Mouse (Mus musculus) cortical plate, adult 2 months (tissue): Measurements from ENCODE around the gene Cul7. TPM values are rescaled to one million over a fixed set of nuclear protein-coding genes. Genes with fewer than 3 reads are reported as not detected.

Experiments
- H3K27ac ChIP-seq: fragments of 200-500 bp; 2 replicates; pipeline ENCODE4 v1.5.1; 2012; ENCODE audit warnings: low read length, control low read depth, inconsistent platforms; ENCODE audit not compliant: insufficient read depth
- H3K4me1 ChIP-seq: fragments of 200-500 bp; 2 replicates; pipeline ENCODE4 v1.6.1; 2011; ENCODE audit warnings: low read length; ENCODE audit not compliant: control insufficient read depth, insufficient read depth
- H3K4me3 ChIP-seq: fragments of 200-500 bp; 2 replicates; pipeline ENCODE4 v1.5.1; 2011; ENCODE audit warnings: mild to moderate bottlenecking, low read length, control low read depth; ENCODE audit not compliant: insufficient read depth
- CTCF ChIP-seq: fragments of 200-500 bp; IDR thresholded peaks from 2 replicates; pipeline ENCODE4 v1.5.1; 2011; ENCODE audit warnings: mild to moderate bottlenecking, control low read depth, low read length; ENCODE audit not compliant: insufficient read depth; ENCODE audit errors: extremely low read depth
- POLR2A ChIP-seq: fragments of 200-500 bp; IDR thresholded peaks from 2 replicates; pipeline ENCODE4 v1.6.1; 2011; ENCODE audit warnings: mild to moderate bottlenecking, low read length, control low read depth; ENCODE audit not compliant: insufficient read depth; ENCODE audit errors: extremely low read depth
- polyA plus RNA-seq: library from polyadenylated mRNA; depleted of rRNA; stranded (reverse); fragments of >200 nt; gene quantifications from 2 replicates; pipeline ENCODE4 v1.2.3, GENCODE M21; 2012; rRNA removed

Cul7 gene
- polyA plus RNA-seq, 1 experiment = 25.8 TPM

- Histone ChIP-seq H3K27ac (no peak overlapping the region), H3K4me3 (no peak overlapping the region), H3K4me1 (peaks cover 4% of the 10 kb centered on the region)
- TF ChIP-seq CTCF (no peak), POLR2A (no peak)
These were observed 63.7 kb downstream of the Cul7 start for GRCm38 (mm10) chr17:46713849-46714248.

Other genes with a start within 250 kb of the Cul7 start
- gene Crip3, start 221.4 kb upstream of the Cul7 start, polyA plus RNA-seq = 10.2 and 12.0 TPM in 2 replicates
- gene Slc22a7, start 211.9 kb upstream of the Cul7 start, polyA plus RNA-seq = 0.25 and 0.27 TPM in 2 replicates
- gene Ttbk1, start 162.7 kb upstream of the Cul7 start, polyA plus RNA-seq = 56.2 and 57.3 TPM in 2 replicates
- gene Dnph1, start 153.6 kb upstream of the Cul7 start, polyA plus RNA-seq = 5.9 and 6.5 TPM in 2 replicates
- 60.0 and 70.5 TPM in 2 replicates for gene Cul9, start 103.9 kb upstream of the Cul7 start, polyA plus RNA-seq
- gene Srf, start 94.2 kb upstream of the Cul7 start, polyA plus RNA-seq = 89.1 and 90.0 TPM in 2 replicates
- gene Ptk7, start 20.8 kb upstream of the Cul7 start, polyA plus RNA-seq = 6.5 and 6.8 TPM in 2 replicates
- 20.0 and 20.6 TPM in 2 replicates for gene Klc4, start 4.3 kb upstream of the Cul7 start, polyA plus RNA-seq
- 46.2 and 52.6 TPM in 2 replicates for gene Mrpl2, start 4.1 kb upstream of the Cul7 start, polyA plus RNA-seq
- gene Rrp36, start 24.0 kb downstream of the Cul7 start, polyA plus RNA-seq = 28.1 and 29.5 TPM in 2 replicates
- 154 and 157 TPM in 2 replicates for gene Mea1, start 28.5 kb downstream of the Cul7 start, polyA plus RNA-seq
- gene Klhdc3, start 30.6 kb downstream of the Cul7 start, polyA plus RNA-seq = 254 and 268 TPM in 2 replicates
- 97.4 and 98.9 TPM in 2 replicates for gene Ppp2r5d, start 54.8 kb downstream of the Cul7 start, polyA plus RNA-seq
- gene Pex6, start 61.1 kb downstream of the Cul7 start, polyA plus RNA-seq = 48.4 and 50.8 TPM in 2 replicates
- gene Gnmt, start 78.8 kb downstream of the Cul7 start, polyA plus RNA-seq = 1.3 and 1.8 TPM in 2 replicates
- gene Cnpy3, start 101.9 kb downstream of the Cul7 start, polyA plus RNA-seq = 93.6 and 95.9 TPM in 2 replicates
- 0.50 and 0.68 TPM in 2 replicates for gene Ptcra, start 113.4 kb downstream of the Cul7 start, polyA plus RNA-seq
- gene 2310039H08Rik, start 122.3 kb downstream of the Cul7 start, polyA plus RNA-seq = 18.6 and 20.5 TPM in 2 replicates
- gene Rpl7l1, start 132.3 kb downstream of the Cul7 start, polyA plus RNA-seq = 43.6 and 48.0 TPM in 2 replicates
- 33.1 and 33.9 TPM in 2 replicates for gene Bicral, start 208.1 kb downstream of the Cul7 start, polyA plus RNA-seq
- 25.6 and 26.1 TPM in 2 replicates for gene Tbcc, start 240.3 kb downstream of the Cul7 start, polyA plus RNA-seq